Mouse (Mus musculus) intestine, embryonic 14.5 days (tissue): ENCODE data around the gene Slc30a3. TPM values are rescaled to one million over a fixed set of nuclear protein-coding genes. Genes with fewer than 3 reads are reported as not detected.
"Not testable (repeated sequence)": the region's sequence is repeated elsewhere in the genome, so short reads cannot be mapped to it uniquely, and the experiment has no call there.

Source experiments
- ATAC-seq: fragments of 200-750 bp; cut with Nextera tagmentation; replicated peaks from 2 replicates; pipeline ENCODE4 v1.8.0; 2017; ENCODE audit warnings: low read depth, moderate number of reproducible peaks, moderate TSS enrichment, moderate library complexity; ENCODE audit not compliant: low FRiP score, low TSS enrichment
- DNase-seq: peaks from one replicate; pipeline ENCODE4 v3.0.0-alpha.2; 2018; ENCODE audit warnings: low spot score
- H3K27ac ChIP-seq: fragments of 300-500 bp; sonication (generic); 2 replicates; pipeline ENCODE4 v1.5.1; 2014; ENCODE audit warnings: low read depth, mild to moderate bottlenecking, control low read depth
- H3K27me3 ChIP-seq: fragments of 300-500 bp; sonication (generic); replicated peaks from 2 replicates; pipeline ENCODE4 v1.6.1; 2014; ENCODE audit warnings: low read length, control low read depth; ENCODE audit not compliant: control insufficient read depth, insufficient read depth
- H3K36me3 ChIP-seq: fragments of 300-500 bp; sonication (generic); 2 replicates; pipeline ENCODE4 v1.6.1; 2014; ENCODE audit warnings: low read length, control low read depth; ENCODE audit not compliant: control insufficient read depth, insufficient read depth
- H3K4me1 ChIP-seq: fragments of 300-500 bp; sonication (generic); replicated peaks from 2 replicates; pipeline ENCODE4 v1.6.1; 2014; ENCODE audit warnings: low read length, control low read depth, mixed read lengths; ENCODE audit not compliant: control insufficient read depth, insufficient read depth
- H3K4me2 ChIP-seq: fragments of 300-500 bp; sonication (generic); 2 replicates; pipeline ENCODE4 v1.6.1; 2014; ENCODE audit warnings: low read length
- H3K4me3 ChIP-seq: fragments of 300-500 bp; sonication (generic); 2 replicates; pipeline ENCODE4 v1.5.1; 2014; ENCODE audit warnings: low read depth, low read length, control low read depth, mixed read lengths
- H3K9ac ChIP-seq: fragments of 300-500 bp; sonication (generic); 2 replicates; pipeline ENCODE4 v1.6.1; 2014; ENCODE audit warnings: mild to moderate bottlenecking, low read length
- H3K9me3 ChIP-seq: fragments of 300-500 bp; sonication (generic); 2 replicates; pipeline ENCODE4 v1.6.1; 2016; ENCODE audit warnings: low read length, control low read depth; ENCODE audit not compliant: control insufficient read depth
- WGBS: fragments of 180-500 bp; shearing (Covaris S2); extraction: QIAGEN DNeasy Blood & Tissue Kit; methylation state at CpG from one replicate; pipeline ENCODE4 v1.1.7; 2014; 5-methylcytosine and 5-hydroxymethylcytosine counted together
- polyA plus RNA-seq: library from polyadenylated mRNA; unstranded; fragments of >200 nt; fragmentation: Nextera tagmentation; extraction: Ambion mirVana; gene quantifications from 2 replicates; pipeline ENCODE4 v1.2.1, GENCODE M21; 2014

Slc30a3 gene
- polyA plus RNA-seq, 1 experiment from 2014 or later, result 0.20 TPM

- Histone ChIP-seq H3K4me3 (no peak overlapping the region), H3K27ac (no peak overlapping the region), H3K27me3 (no peaks in the 10 kb centered on the region), H3K36me3 (peaks cover 98% of the 10 kb centered on the region), H3K9ac (no peak overlapping the region), H3K9me3 (no peaks in the 10 kb centered on the region), H3K4me2 (no peak overlapping the region), H3K4me1 (no peaks in the 10 kb centered on the region)
- DNase-seq, result no peak
- ATAC-seq, result no peak
- WGBS, result 92% methylated on average over 11 of the region's 11 CpGs
Measured at GRCm38 (mm10) chr5:31071821-31072220, 36.2 kb downstream of the Slc30a3 start.

- peaks cover 98% of the 10 kb centered on the region for H3K36me3 ChIP-seq
- no peak overlapping the region for H3K27ac ChIP-seq
- no peak overlapping the region for H3K4me3 ChIP-seq
- H3K4me2 ChIP-seq, result no peak overlapping the region
- no peaks in the 10 kb centered on the region for H3K9me3 ChIP-seq
- no peak for ATAC-seq
- no peaks in the 10 kb centered on the region for H3K4me1 ChIP-seq
- DNase-seq, result no peak
- 70% methylated on average over 2 of the region's 2 CpGs for WGBS
- no peaks in the 10 kb centered on the region for H3K27me3 ChIP-seq
- H3K9ac ChIP-seq, result no peak overlapping the region
Measured at GRCm38 (mm10) chr5:31071059-31071458, 37.0 kb downstream of the Slc30a3 start.

DNA sequence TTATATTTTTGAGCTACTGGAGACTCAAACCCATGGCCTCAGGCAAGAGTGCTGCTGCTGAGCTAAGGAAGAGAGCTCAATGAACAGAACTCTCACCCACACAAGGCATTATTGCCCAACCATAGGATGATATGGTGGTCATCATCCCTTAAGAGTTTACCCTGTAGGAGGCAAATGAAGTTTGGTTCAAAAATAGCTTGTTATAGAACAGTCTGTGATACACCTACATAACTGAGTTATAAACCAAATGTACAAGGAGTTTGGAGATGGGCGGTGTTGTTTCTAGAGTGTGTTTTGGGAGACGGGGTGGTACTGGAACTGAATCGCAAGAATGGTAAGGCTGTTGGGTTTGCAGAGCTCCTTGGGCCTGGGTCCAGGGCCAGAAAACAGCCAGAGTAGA is 38.2 kb downstream of the Slc30a3 start:
- ATAC-seq (no peak), DNase-seq (no peak)
- 99% methylated on average over 3 of the region's 3 CpGs for WGBS
- no peak overlapping the region for H3K27ac ChIP-seq
- no peak overlapping the region for H3K4me2 ChIP-seq
- H3K9me3 ChIP-seq, result no peaks in the 10 kb centered on the region
- H3K4me1 ChIP-seq, result no peaks in the 10 kb centered on the region
- H3K4me3 ChIP-seq, result no peak overlapping the region
- H3K27me3 ChIP-seq, result no peaks in the 10 kb centered on the region
- H3K9ac ChIP-seq, result no peak overlapping the region
- H3K36me3 ChIP-seq, result peaks cover 93% of the 10 kb centered on the region

DNA sequence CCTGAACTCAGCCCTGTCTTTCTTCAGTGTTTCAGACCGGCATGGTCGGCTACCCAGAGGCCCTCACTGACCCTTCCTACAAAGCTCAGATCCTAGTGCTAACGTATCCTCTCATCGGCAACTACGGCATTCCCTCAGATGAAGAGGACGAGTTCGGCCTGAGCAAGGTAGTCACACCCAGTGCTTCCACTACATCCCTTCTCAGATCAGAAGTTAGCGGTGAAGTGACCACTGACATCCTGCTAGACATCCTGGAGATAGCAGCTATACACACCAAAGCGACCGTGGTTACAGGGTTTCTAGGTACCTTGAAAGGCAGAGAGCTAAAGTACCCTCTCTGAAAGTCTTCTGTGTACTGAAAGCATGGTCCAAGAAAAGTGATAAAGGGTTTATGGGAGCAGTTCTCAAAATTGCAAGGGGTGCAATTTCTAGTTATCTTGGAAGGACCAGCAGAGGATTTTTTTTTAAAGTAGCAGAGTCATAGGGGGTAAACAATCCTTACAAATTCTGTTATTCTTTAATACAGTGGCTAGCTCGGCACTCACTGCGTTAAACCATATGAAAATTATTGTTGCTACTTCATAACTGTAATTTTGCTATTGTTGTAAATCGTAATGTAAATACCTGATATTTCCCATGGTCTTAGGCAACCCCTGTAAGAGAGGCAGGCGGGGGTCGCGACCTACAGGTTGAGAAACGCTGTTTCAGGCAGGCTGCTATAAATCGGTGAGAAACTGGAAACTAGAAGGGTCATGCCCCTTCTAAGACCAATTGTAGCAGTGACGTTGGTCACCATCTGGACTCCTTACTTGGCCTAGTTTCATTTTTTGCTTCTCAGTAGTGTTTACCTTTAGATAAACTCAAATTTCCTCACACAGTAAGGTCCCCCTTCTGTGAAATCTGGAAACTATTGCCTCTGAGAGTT is 52.6 kb downstream of the Slc30a3 start:
- H3K9me3 ChIP-seq, result no peaks in the 10 kb centered on the region
- H3K36me3 ChIP-seq, result peaks cover 41% of the 10 kb centered on the region
- H3K27ac ChIP-seq, result peak overlapping the region; percentile 66; the same call in 1 of the 2 replicates
- peak overlapping the region; percentile 79 for H3K9ac ChIP-seq
- H3K4me1 ChIP-seq, result peaks cover 6% of the 10 kb centered on the region; the same call in 1 of the 2 replicates
- ATAC-seq (no peak), DNase-seq (peak; percentile 54)
- 12% methylated on average over 19 of the region's 19 CpGs for WGBS
- peak overlapping the region; percentile 49 for H3K4me3 ChIP-seq
- H3K27me3 ChIP-seq, result no peaks in the 10 kb centered on the region
- peak overlapping the region; percentile 86 for H3K4me2 ChIP-seq

DNA sequence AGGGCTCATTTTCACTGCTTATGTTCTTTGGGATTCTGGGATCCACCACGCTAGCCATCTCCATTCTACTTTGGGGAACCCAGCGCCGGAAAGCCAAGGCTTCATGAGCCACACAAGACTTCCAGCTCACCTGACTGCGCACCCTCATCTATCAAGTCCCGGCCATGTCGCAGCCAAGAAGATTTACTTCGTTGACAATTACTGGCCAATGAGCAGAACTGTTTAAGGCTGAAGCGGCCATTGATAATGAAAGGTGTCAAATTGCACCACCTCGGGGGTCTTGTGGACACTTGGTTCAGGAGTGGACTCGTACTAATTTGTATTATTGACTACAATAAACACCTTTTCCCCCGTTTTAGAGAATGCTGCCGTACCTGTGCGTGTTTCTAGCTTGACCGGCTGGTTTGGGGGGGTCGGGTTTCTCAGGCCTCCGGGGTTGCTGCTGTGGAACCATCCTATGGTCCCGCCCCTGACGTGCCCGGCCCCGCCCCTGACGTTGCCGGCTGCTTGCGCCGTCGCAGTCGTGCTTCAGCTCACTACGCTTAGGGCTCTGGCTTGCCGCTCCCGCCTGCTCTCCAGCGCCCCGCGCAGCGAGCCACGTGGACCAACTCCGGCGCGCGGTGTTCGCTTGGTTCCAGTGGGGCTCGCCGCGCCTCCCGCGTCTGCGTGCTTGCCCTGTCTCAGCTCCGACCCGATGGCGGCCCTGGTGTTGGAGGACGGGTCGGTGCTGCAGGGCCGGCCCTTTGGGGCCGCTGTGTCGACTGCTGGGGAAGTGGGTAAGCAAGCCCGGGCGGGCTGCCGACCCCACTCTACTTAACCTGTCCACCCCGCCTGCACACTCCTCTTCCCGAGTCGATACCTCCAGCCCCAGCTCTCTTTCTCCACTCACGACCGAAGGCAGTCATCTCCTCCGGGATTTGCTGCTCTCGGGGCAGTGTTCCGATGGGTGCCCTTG is 53.5 kb downstream of the Slc30a3 start, which contains the start of gene Cad:
Gene Cad, plus strand, starts transcription at position 520 of the 955 bp plus-strand sequence.
- Histone ChIP-seq H3K27me3 (no peaks in the 10 kb centered on the region), H3K9ac (peak within 1 kb of the TSS; percentile 79), H3K4me2 (peak within 1 kb of the TSS; percentile 86), H3K4me3 (peak within 1 kb of the TSS; percentile 49), H3K9me3 (no peaks in the 10 kb centered on the region), H3K36me3 (peaks cover 32% of the 10 kb centered on the region), H3K27ac (peak within 1 kb of the TSS; percentile 66; the same call in 1 of the 2 replicates), H3K4me1 (peaks cover 6% of the 10 kb centered on the region; the same call in 1 of the 2 replicates)
- peak; percentile 96 for ATAC-seq
- WGBS, result under 1% methylated on average over 64 of the region's 64 CpGs
- peak; percentile 97 for DNase-seq

GRCm38 (mm10) chr5:31053728-31054127 is 54.3 kb downstream of the Slc30a3 start:
- H3K27me3 ChIP-seq, H3K4me1 ChIP-seq, ATAC-seq, DNase-seq, H3K9ac ChIP-seq, H3K9me3 ChIP-seq: not testable (repeated sequence)
- WGBS, result 44% methylated on average over 4 of the region's 4 CpGs
- peak overlapping the region; percentile 49 for H3K4me3 ChIP-seq
- H3K27ac ChIP-seq, result peak overlapping the region; percentile 66; the same call in 1 of the 2 replicates
- peaks cover 24% of the 10 kb centered on the region for H3K36me3 ChIP-seq
- peak overlapping the region; percentile 86 for H3K4me2 ChIP-seq

GRCm38 (mm10) chr5:31050427-31050826 is 57.6 kb downstream of the Slc30a3 start:
- no peak for DNase-seq

More at GRCm38 (mm10) chr5:31050427-31050826, 57.6 kb downstream of the Slc30a3 start:
- Histone ChIP-seq H3K4me1 (peaks cover 12% of the 10 kb centered on the region; the same call in 1 of the 2 replicates), H3K36me3 (peaks cover 8% of the 10 kb centered on the region; the same call in 1 of the 2 replicates), H3K9ac (no peak overlapping the region), H3K27ac (no peak overlapping the region), H3K4me3 (no peak overlapping the region), H3K9me3 (no peaks in the 10 kb centered on the region), H3K4me2 (no peak overlapping the region), H3K27me3 (no peaks in the 10 kb centered on the region)
- no peak for ATAC-seq
